In genomic region chr17:94750136-94750729, GRCm38 (mm10) we compare ENCODE assay signal across 8 mouse cellular contexts. TPM values are rescaled to one million over a fixed set of nuclear protein-coding genes. Genes with fewer than 3 reads are reported as not detected.
DNase-seq lines count a peak whose midpoint lies in the region; ATAC-seq and TF ChIP-seq lines count a peak whose summit lies in the region.

No protein-coding gene starts in this region.

- WGBS in kidney, embryonic 16.5 days, result under 1% methylated on average over 22 of the region's 22 CpGs
- 1% methylated on average over 22 of the region's 22 CpGs for WGBS in hindbrain, embryonic 12.5 days
- WGBS in midbrain, embryonic 12.5 days, result 1% methylated on average over 22 of the region's 22 CpGs

- peak overlapping the region; percentile 81 for H3K9ac ChIP-seq in kidney, embryonic 16.5 days (replicated peaks; ENCODE audit: low read length)
- peak overlapping the region; percentile 51 for H3K9ac ChIP-seq in hindbrain, embryonic 12.5 days
- peak overlapping the region; percentile 71 for H3K9ac ChIP-seq in midbrain, embryonic 12.5 days (replicated peaks)

- H3K4me3 ChIP-seq in kidney, embryonic 16.5 days (ENCODE audit: low read length), result peak overlapping the region; percentile 77
- H3K4me3 ChIP-seq in bone marrow macrophage, adult 2 months (ENCODE audit: insufficient read depth, low read length), result peak overlapping the region; percentile 80
- peak overlapping the region; percentile 49 for H3K4me3 ChIP-seq in hindbrain, embryonic 12.5 days
- peak overlapping the region; percentile 58 for H3K4me3 ChIP-seq in midbrain, embryonic 12.5 days

- no peak for TF ChIP-seq CTCF in bone marrow macrophage, adult 2 months (IDR thresholded peaks at IDR 0.05; ENCODE audit: low read depth, low read length)

- H3K27me3 ChIP-seq in kidney, embryonic 16.5 days (ENCODE audit: insufficient read depth, low read length), result no peaks in the 10 kb centered on the region
- H3K27me3 ChIP-seq in hindbrain, embryonic 12.5 days, result no peaks in the 10 kb centered on the region
- no peaks in the 10 kb centered on the region for H3K27me3 ChIP-seq in midbrain, embryonic 12.5 days

- H3K27ac ChIP-seq in kidney, embryonic 16.5 days (ENCODE audit: low read length), result peak overlapping the region; percentile 98
- no peak overlapping the region for H3K27ac ChIP-seq in bone marrow macrophage, adult 2 months (ENCODE audit: insufficient read depth, low read depth, low read length)
- peak overlapping the region; percentile 92 for H3K27ac ChIP-seq in hindbrain, embryonic 12.5 days
- H3K27ac ChIP-seq in midbrain, embryonic 12.5 days (replicated peaks), result no peak overlapping the region

- H3K9me3 ChIP-seq in kidney, embryonic 16.5 days (ENCODE audit: low read length), result no peaks in the 10 kb centered on the region
- H3K9me3 ChIP-seq in hindbrain, embryonic 12.5 days (replicated peaks), result no peaks in the 10 kb centered on the region
- H3K9me3 ChIP-seq in midbrain, embryonic 12.5 days, result no peaks in the 10 kb centered on the region

- H3K36me3 ChIP-seq in kidney, embryonic 16.5 days (ENCODE audit: insufficient read depth, low read length), result 0 out of 2 replicates have a peak, but pooled peaks cover 4% of the 10 kb centered on the region
- H3K36me3 ChIP-seq in hindbrain, embryonic 12.5 days, result no peaks in the 10 kb centered on the region
- H3K36me3 ChIP-seq in midbrain, embryonic 12.5 days, result no peaks in the 10 kb centered on the region

- H3K4me1 ChIP-seq in kidney, embryonic 16.5 days (ENCODE audit: insufficient read depth, low read length), result peaks cover 12% of the 10 kb centered on the region
- no peaks in the 10 kb centered on the region; the same call in 1 of the 2 replicates for H3K4me1 ChIP-seq in bone marrow macrophage, adult 2 months (ENCODE audit: control insufficient read depth, insufficient read depth, low read length)
- H3K4me1 ChIP-seq in hindbrain, embryonic 12.5 days, result peaks cover 15% of the 10 kb centered on the region
- H3K4me1 ChIP-seq in midbrain, embryonic 12.5 days, result peaks cover 20% of the 10 kb centered on the region

- peak overlapping the region; percentile 71 for H3K4me2 ChIP-seq in kidney, embryonic 16.5 days (replicated peaks; ENCODE audit: low read depth, low read length)
- H3K4me2 ChIP-seq in hindbrain, embryonic 12.5 days (replicated peaks), result peak overlapping the region; percentile 68
- peak overlapping the region; percentile 64 for H3K4me2 ChIP-seq in midbrain, embryonic 12.5 days (replicated peaks)

- no peak for DNase-seq in kidney, postnatal 14 days
- no peak for DNase-seq in gastrocnemius, postnatal 25 days
- no peak for DNase-seq in cerebellum, adult 18-20 months
- DNase-seq in thymus, postnatal 0 days (ENCODE audit: low spot score), result no peak

- ATAC-seq in kidney, embryonic 16.5 days (ENCODE audit: low FRiP score, low TSS enrichment), result peak; percentile 44; the same call in 1 of the 2 replicates
- ATAC-seq in hindbrain, embryonic 12.5 days (ENCODE audit: low FRiP score), result peak; percentile 5
- ATAC-seq in midbrain, embryonic 12.5 days (ENCODE audit: low FRiP score, low read depth), result peak; percentile 5

- TF ChIP-seq POLR2A in bone marrow macrophage, adult 2 months (IDR thresholded peaks at IDR 0.05; ENCODE audit: borderline replicate concordance, low read depth, low read length), result 0 out of 2 replicates have a peak, but pooled peaks have one; percentile 31

RNA-seq across cellular contexts. Expression of gene Mettl4, which starts 0.4 kb away (rescaled TPM):
- 20.6 and 21.1 TPM in 2 replicates for polyA plus RNA-seq in kidney, embryonic 16.5 days (2015; fragmentation: Nextera tagmentation; extraction: Ambion mirVana)
- polyA plus RNA-seq in bone marrow macrophage, adult 2 months (2012; ENCODE audit: insufficient read depth, insufficient read length, missing spikeins), result 10.1 and 10.3 TPM in 2 replicates
- 31.1 TPM in 2 replicates for polyA plus RNA-seq in hindbrain, embryonic 12.5 days (2016; fragmentation: Nextera tagmentation; extraction: Ambion mirVana)
- 31.5 and 34.1 TPM in 2 replicates for polyA plus RNA-seq in midbrain, embryonic 12.5 days (2016; fragmentation: Nextera tagmentation; extraction: Ambion mirVana)
- total RNA-seq in gastrocnemius, postnatal 25 days (2021), result 1 to 10 TPM; 6.2 to 6.4 TPM
- polyA plus RNA-seq in thymus, postnatal 0 days (2015; fragmentation: Nextera tagmentation; extraction: Ambion mirVana), result 24.6 and 28.2 TPM in 2 replicates

Comparison
In these comparisons a context has a peak if more than half of its experiments do, and no peak if none do; other contexts are left out.
1. H3K27ac ChIP-seq: peak in kidney, embryonic 16.5 days (single experiment) and hindbrain, embryonic 12.5 days (single experiment); none in bone marrow macrophage, adult 2 months (single experiment) and midbrain, embryonic 12.5 days (single experiment).
2. Peak in every context shown above with its lines, with median percentiles within 50 percentile points of each other: ATAC-seq, H3K4me2 ChIP-seq, H3K4me3 ChIP-seq and H3K9ac ChIP-seq.